Mouse (Mus musculus) heart, adult 8-10 months (tissue): ENCODE measurements around the gene Oas1f. TPM values are rescaled to one million over a fixed set of nuclear protein-coding genes. Genes with fewer than 3 reads are reported as not detected.
"Not testable (repeated sequence)": the region's sequence is repeated elsewhere in the genome, so short reads cannot be mapped to it uniquely, and the experiment has no call there.

ENCODE experiments used
- DNase-seq: peaks from one replicate; pipeline ENCODE4 v3.0.0; 2022; ENCODE audit warnings: low spot score
- total RNA-seq, 4 experiments: library from RNA; stranded (reverse); gene quantifications; 2 replicates each; pipeline ENCODE4 v1.2.4; 2022

The Oas1f gene
- total RNA-seq, 4 experiments from 2014 or later: not detected

DNA sequence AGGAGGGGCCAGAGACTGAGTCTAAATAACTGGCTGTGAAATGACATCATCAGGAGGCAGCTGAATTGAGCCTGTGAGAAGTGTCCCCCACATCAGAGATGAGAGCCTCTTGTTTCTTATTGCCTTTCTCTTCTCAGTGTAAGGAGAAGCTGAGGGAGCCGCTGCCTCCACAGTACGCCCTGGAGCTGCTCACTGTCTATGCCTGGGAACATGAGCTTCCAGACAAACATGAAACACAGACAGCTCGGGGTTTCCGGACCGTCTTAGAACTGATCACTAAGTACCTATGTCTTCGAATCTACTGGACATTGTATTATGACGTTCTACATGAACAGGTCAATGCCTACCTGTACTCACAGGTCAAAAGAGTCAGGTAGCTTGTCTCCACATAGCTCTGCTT lies 23.6 kb downstream of the Oas1f start:
- no peak for DNase-seq

DNA sequence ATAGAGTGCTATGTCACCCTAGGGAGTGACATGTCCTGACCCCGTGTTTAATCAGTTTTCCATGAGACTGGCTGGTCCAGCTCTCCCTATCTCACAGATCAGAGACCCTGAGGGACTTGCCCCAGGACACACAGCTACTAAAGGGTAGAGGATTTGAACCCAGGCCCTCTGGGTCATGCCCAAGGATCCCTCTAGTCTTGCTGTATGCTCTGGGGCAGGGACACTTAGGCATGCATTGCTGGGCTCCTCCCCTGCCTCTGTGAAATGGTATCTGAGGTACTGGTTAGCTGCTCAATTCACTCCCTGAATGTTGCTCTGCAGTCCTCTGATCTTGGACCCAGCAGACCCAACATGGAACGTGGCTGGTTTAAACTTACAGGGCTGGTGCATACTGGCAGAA lies 24.3 kb downstream of the Oas1f start:
- DNase-seq: no peak

DNA sequence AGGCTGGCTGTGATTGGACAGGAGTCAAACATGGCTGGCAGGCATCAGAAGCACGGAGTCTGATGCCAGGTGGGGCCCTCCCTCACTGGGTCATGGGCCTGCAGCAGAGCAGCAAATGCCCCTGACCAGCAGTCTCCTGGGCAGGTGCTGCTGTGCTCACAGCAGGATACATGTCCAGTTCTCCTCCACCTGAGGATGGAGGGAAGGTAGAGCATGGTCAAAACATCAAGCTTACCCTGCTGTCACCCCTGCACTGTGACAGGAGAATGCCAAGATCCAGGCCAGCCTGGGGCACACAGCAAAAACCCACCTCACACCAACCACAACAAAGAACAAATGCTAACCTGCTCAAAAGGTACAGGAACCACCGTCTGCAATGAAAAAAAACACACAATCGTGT lies 29.7 kb downstream of the Oas1f start:
- not testable (repeated sequence) for DNase-seq

DNA sequence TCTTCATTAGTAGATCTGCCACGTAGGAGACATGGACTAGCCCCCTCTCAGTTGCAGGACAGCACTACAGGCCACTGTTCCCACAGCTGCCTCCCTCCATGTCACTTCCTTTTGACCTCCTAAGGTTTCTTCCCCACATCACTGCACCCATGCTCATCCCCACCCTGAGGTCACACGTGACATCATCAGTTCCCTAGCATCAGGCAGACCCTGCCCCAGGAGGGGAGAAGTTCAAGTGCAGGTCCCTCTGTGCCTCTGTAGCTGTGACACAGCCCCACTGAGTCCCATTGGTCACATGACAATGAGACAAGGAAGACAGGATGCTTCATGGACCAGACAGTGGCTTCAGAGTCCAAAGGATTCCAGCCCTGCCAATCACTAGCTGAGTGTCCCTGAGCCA lies 30.2 kb downstream of the Oas1f start:
- not testable (repeated sequence) for DNase-seq

DNA sequence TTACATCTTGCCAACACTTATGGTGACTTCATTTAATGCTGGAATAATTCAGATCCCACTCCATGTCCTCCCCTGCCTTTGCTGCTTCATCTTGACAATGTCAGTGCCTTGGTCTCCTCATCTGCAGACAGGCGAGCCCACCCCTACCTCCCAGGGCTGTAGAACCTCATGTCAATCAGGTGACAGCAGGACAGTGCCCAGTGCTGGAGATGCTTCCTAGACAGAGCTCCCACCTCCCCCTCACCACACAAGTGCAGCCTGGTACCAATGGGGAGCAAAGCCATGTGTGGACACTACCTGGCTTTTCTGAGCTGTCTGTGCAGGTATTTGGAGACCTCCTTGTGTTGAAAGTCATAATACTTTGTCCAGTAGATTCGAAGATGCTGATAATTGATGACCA lies 31.6 kb downstream of the Oas1f start:
- DNase-seq: not testable (repeated sequence)

DNA sequence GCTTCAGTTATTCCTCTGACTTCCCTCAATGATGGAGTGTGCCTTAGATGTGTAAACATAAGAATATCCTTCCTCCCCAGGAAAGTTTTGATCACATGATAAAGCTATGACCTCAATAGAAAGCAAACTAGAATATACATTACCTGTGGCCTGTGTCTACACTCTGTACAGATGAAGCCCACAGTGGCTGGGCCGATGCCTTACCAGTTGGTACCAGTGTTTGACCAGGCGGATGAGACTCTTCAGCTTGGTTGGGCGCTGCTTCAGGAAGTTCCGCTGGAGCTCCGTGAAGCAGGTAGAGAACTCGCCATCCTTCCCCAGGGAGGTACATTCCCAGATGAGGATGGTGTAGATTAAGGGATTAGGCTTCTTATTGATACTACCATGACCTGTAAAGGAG lies 34.5 kb downstream of the Oas1f start:
- DNase-seq: not testable (repeated sequence)

DNA sequence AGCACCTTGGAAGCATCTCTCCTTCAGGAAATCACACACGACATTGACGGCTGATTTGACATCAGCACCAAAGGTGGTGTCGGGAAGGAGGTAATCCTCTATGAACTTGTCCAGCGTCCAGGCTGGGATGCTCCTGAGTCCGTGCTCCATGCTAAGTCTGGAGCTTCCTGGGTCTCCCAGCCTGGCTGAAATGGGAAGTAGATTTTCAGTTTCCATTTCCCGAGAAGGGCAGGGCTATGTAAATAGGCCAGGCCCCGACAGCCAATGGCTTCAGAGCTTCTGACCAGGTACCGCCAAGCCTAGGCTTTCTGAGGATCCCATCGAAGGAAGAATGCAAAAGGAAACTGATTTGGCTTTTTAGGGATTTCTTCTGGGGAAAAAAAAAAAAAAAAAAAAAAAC lies 40.2 kb downstream of the Oas1f start, which contains the start of gene Oas1g:
Oas1g (minus strand) TSS at position 201 of the 400 bp plus-strand sequence.
- DNase-seq: not testable (repeated sequence)

DNA sequence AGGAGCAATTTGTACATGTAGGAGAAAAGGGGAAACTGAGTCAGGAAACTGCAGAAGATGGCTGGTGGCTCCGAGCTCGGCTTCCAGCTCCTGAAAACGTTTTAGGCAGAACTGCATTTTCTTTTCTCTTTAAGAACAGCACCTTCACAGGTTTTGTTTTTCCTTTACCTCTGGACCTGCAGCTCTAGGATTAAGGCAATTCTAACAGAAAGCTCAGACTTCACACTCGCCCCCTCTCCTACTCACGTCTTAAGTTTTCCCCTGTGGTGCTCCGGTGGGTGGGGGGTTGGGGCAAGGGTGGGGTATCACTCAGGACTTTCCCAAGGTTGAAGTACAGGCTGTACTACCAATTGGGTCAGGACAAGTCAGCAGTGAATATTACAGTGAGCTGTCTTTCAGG lies 40.7 kb downstream of the Oas1f start:
- DNase-seq: no peak

DNA sequence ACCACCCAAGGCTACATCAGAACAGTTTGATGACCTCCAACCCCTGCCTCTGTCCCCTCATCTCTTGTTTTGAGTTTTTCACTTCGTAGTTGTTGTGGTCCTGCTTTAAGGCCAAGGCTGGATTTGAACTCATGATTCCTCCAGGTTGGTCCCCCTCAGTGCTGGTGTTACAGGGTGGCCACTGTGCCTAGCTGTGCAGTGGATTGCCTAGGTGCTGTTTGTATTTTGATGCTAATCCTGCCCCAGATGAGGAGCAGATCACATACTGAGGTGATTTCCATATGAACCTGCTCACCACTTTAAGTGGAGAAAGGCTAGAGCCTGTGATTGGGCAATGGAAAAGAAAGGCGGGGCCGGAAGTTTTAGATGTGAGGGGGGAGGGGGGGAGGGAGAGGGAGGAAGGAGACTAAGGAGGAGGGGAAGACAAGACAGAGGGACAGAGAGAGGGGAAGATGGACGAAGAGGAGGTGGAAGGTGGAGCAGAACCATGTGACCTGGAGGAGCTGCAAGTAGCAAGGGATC lies 41.2 kb downstream of the Oas1f start:
- not testable (repeated sequence) for DNase-seq

DNA sequence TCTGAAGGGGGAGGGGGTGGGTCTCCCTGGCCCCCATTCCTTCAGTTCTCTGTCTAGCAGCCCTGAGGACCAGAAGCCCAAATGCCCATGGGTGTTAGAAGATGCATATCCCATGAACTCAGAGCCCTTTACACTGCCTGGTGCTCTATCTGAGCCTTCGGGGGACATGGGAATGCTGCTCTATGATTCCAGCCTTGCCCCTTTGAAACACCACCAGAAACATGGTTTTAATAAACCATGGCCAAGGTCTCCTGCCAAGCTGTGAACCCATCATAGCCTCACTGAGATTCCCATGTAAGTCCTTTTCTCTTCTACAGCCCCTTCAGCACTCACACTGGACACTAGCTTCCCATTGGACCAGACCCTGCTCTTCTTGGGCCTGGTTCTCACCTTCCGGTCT lies 42.9 kb downstream of the Oas1f start:
- no peak for DNase-seq

DNA sequence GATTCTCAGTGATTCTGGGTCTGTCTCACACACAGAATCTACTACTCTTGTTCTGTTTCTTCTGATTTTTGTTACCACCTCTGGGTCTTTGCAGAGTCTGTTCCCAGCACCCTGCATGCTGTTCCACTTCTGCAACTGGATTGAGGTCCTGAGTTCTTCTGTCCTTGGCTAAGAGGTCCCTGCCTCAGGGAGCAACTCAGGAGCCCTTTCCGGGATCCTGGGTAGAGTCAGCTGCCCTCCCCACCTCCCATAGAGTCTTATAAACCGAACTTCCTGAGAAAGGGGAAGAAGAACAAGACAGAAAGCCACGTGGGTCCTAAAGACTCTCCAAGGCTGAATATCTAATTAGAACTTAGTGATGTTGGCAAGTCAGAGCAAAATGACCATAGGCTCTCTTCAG lies 43.8 kb downstream of the Oas1f start:
- DNase-seq: no peak

DNA sequence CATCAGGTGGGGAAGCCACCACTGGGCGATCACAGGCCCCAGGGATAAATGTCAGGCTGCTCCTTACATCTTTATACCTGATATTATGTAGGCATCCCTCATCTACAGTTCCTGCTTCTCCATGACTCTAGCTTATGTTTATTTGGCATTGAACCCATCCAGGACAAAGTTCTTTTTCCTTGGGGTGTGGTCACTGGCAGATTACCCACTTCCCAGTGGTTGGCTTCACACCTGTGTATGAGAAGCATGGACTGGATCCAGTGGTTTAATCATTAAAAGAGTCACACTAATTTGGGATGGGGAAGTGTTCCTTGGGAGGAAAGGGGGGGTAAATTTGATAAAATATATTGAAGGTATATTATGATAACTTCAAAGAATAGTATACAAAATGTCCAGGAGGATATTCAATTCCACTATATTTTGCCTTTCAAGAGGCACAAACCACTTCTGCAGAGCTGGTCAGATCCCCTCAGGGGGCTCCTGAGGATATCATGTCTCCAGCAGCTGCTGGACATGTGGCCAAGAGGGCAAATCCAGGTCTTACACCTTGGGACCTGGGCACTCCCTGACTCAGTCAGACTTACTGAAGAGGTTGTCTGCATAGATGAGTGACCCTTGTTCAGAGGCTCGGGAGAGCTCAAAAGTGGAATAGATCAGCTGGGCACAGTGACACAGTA lies 44.5 kb downstream of the Oas1f start:
- not testable (repeated sequence) for DNase-seq

DNA sequence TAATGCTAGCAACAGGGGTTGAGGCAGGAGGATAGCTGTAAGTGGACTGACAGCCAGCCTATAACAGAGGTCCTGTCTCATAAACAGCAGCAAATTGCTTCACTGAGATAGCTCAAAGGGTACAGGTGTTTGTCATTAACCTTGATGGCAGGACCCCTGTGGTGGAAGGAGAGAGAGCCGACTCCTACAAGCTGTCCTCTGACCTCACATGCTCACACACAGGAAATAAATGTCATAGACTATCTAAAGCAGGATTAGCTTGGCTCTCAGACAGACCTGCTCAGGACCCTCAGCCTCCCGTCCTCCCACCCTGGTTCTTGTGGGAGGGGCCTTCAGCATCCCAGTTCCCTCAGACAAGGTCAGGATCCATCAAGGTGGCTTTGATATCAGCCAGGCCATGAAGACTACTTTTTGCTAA lies 45.1 kb downstream of the Oas1f start:
- DNase-seq: no peak

DNA sequence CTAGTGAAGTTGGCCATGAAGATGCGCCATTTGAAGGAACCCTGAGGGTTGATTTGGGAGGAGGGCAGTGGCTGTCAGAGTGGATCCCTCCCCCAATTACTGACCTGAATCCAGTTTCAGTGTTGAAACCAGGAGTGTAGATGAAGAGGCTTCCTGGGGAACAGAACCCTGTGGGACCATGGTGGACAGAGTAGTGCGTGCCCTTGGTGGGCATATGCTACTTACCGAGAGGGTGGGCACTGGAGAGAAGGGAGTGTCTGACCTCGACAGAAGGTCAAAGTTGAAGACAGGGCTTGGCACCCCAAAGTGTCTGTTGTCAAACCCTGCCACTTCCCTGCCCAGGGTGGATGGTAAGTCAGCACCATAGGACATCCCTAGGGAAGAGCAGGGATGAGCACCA lies 46.7 kb downstream of the Oas1f start:
- not testable (repeated sequence) for DNase-seq

DNA sequence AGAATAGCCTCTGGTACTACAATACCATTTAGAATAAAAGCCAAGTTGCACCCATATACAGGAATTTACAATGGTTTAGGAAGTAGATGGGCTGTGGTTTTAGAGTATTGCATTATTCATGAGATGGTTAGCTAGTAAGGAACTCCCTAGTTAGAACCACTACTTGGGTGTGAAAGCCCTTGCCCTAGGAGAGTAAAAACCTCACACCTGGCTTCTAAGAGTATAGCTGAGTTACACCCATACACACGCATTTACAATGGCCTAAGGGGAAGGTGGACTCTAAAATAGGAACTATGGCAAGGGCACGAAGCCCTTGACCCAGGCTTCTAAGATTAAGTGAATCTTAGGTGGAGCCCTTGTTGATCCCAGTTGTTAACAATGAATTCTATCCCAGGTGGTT lies 47.5 kb downstream of the Oas1f start:
- not testable (repeated sequence) for DNase-seq

DNA sequence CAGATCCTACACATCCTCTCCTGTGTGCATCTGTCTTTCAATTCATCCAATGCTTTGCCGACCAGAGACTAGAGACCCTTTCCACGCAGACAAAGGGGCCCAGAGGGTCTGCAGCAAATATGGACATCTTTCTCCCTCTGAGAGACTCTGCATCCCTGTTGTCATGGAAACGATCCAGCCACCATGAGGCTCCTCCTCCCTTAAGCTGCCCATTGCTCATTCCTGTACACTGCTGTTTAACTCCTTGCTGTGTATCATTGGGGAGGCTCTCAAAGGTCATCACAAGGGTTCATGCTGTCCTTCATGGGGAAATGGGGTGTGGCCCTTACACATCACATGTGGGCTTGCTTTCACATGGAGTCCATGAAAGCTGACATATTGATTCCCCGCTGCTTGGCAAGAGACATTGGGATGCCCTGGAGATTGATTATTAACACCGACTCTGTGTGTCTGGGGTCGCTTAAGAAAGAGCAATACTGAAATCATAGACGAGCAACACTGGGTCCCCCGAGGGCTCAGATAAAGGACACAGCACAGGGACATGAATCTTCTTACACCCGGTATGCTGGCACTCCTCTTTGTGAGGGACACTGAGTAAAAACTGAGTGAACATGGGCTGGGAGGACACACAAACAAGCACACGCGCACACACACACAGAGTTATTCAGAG lies 48.2 kb downstream of the Oas1f start:
- no peak for DNase-seq

DNA sequence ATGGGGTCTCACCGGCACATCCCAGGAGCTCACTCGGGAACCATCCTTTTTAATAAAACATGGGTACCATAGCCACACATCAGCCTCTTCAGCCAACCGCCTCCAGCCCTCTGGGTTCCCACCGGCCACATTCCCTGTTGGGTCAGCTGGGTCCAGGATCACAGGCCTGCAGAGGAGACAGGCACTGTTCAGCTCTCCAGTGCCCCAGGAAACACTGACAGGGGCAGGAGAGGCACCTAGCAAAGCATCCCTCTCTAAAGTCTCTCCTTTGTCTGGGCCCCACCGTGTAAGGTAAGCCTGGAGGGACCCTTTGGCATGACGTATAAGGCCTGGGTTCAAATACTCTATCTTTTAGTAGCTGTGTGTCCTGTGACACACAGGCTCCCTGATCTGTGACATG lies 51.1 kb downstream of the Oas1f start:
- no peak for DNase-seq

DNA sequence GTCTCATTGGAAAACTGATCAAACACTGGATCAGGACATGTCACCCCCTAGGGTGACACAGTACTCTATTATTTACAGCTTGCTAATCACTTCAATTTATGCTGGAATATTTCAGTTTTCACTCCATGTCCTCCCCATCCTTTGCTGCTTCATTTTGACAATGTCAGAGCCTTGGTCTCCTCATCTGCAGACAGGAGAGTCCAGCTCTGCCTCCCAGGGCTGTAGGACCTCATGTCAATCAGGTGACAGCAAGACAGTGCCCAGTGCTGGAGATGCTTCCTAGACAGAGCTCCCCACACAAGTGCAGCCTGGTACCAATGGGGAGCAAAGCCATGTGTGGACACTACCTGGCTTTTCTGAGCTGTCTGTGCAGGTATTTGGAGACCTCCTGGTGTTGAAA lies 51.6 kb downstream of the Oas1f start:
- no peak for DNase-seq

DNA sequence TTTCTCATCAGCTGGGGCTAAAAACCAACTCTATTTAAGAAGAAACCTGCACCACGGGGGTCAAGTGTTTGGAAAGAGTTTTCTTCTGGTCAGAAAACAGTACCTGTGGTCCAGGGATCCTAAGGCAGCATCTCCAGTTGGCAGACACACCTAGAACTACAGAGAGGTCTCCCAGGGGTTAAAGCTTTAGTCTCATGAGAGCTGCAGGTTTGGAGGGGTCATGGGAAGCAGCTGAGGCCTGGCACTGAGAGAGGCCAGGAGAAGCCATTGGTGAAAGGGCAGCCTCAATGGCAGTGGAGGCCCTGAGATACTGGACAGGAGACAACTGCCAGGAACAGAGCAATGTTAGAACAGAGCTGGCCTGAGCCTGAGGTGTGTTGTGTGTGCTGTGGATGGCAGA lies 53.5 kb downstream of the Oas1f start:
- no peak for DNase-seq

DNA sequence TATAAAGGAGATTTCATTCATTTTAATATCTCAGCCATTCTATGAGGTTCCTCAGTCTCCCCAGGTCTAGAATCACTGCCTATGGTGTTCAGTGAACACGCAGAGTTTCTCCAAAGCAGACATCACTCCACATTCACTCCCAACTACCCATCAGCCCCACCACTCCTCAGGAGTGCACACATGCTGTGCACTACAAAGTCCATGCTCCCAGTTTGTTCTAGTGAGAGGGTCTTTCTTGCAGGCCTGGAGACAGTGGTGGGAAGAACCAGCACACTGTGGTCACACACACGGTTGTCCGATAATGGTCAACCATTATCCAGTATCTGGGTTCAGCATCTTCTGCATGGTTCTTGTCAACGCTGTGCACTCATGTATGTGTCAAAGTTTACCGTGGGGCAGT lies 54.9 kb downstream of the Oas1f start:
- DNase-seq: no peak

DNA sequence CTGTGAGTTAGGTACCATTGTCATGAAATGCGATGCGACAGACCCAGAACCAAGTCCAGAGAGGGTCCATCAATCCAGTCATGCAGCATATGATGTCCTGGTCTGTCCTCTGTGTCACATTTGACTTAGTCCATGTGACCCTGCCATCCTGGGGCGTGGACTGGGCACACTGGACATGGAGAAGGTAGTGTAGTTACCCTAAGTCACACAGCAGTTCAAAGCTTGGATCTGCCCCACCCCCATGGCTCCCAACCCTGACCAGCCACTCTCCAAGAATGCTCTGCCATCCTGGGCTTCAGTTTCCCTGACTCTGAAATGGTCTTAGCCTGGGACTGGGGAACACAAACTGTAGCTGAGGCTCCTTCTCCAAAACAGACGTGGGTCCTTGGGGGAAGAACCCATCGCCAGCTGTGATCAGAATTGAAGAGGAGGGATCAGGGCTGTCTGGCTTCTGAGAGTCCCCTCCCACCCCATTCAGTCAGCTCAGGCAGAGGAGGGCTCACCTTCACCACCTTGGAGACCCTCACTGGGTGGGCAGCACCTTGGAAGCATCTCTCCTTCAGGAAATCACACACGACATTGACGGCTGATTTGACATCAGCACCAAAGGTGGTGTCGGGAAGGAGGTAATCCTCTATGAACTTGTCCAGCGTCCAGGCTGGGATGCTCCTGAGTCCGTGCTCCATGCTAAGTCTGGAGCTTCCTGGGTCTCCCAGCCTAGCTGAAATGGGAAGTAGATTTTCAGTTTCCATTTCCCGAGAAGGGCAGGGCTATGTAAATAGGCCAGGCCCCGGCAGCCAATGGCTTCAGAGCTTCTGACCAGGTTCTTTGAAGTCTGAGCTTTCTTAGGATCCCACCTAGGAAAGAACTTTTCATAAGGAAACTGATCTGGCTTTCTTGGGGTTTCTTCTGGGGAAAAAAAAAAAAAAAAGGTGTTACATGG lies 59.9 kb downstream of the Oas1f start, which contains the start of gene Oas1a:
Oas1a (minus strand) TSS at position 731 of the 943 bp plus-strand sequence.
- DNase-seq: not testable (repeated sequence)
